Mouse (Mus musculus): ENCODE data around the gene Gipr. TPM values are rescaled to one million over a fixed set of nuclear protein-coding genes. Genes with fewer than 3 reads are reported as not detected.
A peak's percentile ranks its signal among the peaks of the same experiment; 100 is the strongest.
"Not testable (repeated sequence)": the region's sequence is repeated elsewhere in the genome, so short reads cannot be mapped to it uniquely, and the experiment has no call there.

Gipr gene
- total RNA-seq, 1 experiment from 2014 or later, result 0.27 TPM

DNA sequence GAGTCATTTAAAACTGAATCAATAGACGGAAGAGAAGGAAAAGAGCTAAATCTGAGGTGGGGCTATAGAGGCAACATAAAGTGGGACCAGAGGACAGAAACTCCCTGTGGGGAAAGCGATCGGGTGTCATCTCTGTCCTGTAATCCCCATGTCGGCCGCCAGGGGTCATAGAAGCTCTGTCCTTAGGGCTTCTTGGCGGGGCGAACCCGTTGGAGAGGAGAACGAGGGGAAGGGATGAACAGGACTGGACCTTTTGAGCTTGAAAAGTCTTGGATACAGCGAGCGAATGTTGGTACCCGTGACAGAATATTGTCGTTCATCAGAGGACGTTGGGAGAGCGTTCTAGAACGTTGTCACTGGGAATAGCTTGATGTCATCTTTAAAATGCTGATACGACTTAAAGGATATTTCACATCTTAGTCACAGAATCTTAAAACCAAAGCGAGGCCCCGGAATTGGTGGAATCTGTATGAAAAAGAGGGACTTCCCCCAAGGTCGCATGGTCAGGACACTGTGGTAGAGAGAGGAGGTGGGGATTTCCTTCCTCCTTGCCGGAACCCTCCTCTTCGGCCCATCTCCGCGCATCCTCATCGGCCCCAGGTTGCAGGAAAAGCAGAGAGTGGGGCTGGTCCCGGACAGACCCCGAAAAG, 12.6 kb upstream of the Gipr start:
- peak; percentile 80 for DNase-seq

DNA sequence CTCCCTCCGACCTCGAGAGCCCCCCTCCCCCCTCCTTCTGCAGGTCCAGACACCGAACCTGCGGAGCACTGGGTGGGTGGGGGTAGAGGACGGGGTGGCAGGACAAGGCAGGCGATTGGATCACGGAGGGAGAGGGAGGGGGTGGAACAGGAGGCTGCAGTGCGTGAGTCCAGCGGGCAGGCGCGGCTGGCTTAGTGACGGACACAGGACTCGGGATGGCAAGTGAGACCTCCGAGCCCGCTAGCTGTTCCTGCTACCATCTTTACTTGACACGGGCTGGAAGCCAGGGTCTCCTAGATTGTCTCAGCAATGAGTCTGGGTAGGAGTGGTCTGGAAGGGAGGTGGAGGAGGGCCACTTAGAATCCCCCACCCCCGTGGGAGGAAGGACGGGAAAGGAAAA, 12.1 kb upstream of the Gipr start:
- no peak for DNase-seq

DNA sequence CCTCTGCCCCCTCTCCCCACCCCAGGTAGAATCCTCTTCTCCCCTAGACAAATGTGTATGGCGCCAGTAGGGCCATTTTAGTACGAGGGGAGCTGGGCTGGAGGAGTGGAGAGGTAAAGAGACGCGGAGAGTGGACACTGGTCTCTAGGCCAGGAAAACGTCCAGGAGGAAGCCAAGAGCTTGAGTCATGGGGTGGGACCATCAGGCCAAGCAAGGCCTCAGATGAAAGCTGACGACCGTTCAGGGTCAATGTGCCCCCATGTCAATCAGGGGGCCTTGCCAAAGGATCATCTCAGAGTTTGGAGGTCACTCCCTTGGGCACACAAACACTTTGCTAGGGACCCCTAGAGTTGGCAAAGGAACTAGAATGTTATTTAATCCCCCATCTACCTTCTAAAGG, 11.3 kb upstream of the Gipr start:
- no peak for DNase-seq

DNA sequence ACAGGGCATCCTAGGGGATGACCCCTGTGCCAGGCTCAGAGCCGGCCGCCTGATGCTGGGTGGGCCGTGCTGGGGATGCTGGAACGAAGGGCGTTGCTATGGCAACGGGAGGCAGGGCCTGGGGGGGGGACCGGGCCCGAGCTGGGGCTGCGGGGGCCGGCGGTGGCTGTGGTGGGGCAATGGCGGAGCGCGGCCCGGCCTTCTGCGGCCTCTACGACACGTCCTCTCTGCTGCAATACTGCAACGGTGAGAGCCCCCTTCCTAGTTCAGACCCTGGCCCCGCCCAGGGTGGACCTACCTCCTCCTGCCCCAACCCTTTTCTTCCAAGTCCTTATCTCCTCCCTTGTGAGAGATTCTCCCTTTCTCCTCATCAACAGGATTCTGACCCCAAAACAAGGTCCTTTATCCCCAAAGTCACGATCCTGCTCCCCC, 10.6 kb upstream of the Gipr start:
- no peak for DNase-seq

DNA sequence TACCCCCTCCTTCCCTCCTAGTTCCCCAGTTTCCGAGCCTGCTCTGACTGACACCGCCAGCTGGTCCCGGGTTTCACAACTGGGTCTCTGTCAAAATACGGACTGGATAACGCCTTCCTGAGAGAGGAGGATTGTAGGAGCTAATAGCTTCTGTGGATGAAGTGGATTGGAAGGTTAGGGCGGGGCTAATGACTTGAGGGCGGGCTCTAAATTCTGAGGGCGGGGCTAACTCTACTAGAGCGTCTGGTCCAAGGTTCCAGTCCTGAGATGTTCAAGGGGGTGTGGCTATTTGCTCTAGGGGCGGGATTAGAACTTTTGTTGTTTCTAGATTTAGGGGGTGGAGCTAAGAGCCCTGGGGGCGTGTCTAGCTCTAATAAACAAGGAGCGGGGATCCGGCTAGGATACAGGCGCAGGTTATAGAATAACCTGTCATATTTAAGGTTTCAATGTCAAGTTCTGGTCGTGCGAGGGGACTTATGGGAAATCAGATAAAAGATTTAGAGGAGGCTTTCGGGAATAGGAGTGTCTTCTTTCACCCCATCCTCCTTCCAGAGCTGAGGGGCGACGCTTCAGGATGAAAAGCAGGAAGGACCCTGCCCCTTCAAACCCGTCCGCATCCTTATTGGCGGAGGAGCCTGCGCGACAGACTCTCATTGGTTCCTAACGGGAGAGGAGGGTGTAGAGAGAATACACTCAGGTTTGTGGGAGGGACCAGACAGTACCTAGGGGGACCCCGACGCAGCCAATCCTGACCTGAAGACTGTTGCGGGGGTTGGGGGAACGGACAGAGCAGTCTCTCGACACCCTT, 10.0 kb upstream of the Gipr start, which contains the start of gene Eml2:
Gene Eml2, plus strand, starts transcription at position 714 of the 808 bp plus-strand sequence.
- no peak for DNase-seq

DNA sequence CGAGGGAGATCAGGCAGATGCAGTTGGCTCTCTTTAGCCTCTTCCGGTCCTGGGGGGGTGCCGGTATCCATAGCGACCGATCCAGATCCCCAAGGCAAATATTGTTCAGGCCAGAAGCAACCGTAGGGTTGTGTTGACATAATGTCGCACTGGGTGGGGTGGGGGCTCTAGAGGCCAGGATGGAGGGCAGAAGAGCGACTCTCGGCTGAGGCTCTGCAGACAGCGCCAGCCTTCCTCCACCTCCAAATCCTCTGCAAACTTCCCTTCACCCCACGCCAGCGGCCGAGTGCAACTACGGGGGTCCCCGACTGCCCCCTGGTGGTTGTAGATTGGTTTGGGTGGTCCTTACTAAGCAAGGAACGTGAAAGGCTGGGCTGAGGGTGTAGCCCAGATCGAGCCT, 6.9 kb upstream of the Gipr start:
- peak; percentile 82 for DNase-seq

- DNase-seq, result no peak
Observed at GRCm38 (mm10) chr7:19171831-19172230, 5.9 kb upstream of the Gipr start.

GRCm38 (mm10) chr7:19170142-19170541, 4.2 kb upstream of the Gipr start:
- no peak for DNase-seq

DNA sequence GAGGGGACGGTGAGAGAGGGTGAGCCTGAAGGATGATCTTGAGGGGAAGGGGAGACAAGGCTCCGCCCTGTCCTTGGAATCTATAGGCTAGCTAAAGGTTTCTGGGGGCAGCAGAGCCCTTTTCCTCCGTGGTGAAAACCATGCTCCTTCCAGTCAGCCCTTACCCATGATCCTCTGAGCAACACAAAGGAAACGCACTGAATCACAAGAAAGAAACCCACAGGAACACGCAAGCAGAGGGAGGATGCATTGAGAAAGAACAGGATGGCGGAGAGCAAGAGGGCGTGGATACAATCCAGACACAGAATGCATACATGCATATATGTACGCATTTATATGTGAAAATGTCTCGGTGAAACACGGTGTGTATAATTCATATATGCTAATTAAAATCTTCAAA, 3.6 kb upstream of the Gipr start:
- DNase-seq, result no peak

GRCm38 (mm10) chr7:19166990-19167389, 1.1 kb upstream of the Gipr start:
- DNase-seq, result no peak

- no peak for DNase-seq
Observed at GRCm38 (mm10) chr7:19164978-19165377, 949 bp downstream of the Gipr start.

- DNase-seq, result no peak
Observed at GRCm38 (mm10) chr7:19164189-19164588, 1.7 kb downstream of the Gipr start.

GRCm38 (mm10) chr7:19163752-19164151, 2.2 kb downstream of the Gipr start:
- no peak for DNase-seq

DNA sequence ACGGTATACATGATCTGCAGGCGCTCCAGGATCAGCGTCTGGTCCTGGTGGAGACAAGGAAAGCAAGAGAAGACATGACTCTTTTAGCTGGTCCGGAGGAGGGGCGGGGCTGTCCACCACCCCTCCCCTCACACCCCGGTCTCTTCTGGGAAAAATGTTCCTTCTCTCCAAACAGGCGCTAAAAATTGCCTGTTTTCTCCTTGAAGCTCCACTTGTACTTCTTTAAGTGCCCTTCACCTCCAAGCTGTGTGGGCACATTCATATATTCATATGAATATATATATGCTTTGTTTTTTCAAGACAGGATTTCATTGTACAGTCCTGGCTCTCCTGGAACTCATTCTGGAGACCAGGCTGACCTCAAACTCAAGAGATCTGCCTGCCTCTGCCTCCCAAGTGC, 3.0 kb downstream of the Gipr start:
- DNase-seq, result no peak

GRCm38 (mm10) chr7:19160115-19160514, 5.8 kb downstream of the Gipr start:
- no peak for DNase-seq

GRCm38 (mm10) chr7:19159411-19159810, 6.5 kb downstream of the Gipr start:
- no peak for DNase-seq

DNA sequence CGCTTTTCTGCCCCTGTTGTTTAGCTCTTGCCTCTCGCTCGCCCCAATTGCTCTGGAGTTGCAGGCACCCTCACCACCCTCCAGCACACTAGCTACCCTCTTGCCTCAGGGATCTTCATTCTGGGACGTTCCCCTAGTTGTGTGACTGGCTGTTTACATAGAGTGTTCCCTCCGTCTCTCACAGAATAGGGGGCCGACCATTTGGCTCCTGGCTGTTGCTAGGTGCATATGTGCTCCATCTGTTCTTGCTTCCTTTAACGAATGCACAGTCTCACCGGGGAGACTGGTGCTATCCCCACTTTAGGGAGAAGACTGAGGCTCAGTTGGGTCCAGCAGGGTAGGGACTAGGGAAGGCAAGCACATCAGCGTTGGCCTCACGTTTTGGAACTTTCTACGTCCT, 7.3 kb downstream of the Gipr start:
- DNase-seq, result no peak

- peak; percentile 93 for DNase-seq
Observed at GRCm38 (mm10) chr7:19157160-19157800, 8.6 kb downstream of the Gipr start.

DNA sequence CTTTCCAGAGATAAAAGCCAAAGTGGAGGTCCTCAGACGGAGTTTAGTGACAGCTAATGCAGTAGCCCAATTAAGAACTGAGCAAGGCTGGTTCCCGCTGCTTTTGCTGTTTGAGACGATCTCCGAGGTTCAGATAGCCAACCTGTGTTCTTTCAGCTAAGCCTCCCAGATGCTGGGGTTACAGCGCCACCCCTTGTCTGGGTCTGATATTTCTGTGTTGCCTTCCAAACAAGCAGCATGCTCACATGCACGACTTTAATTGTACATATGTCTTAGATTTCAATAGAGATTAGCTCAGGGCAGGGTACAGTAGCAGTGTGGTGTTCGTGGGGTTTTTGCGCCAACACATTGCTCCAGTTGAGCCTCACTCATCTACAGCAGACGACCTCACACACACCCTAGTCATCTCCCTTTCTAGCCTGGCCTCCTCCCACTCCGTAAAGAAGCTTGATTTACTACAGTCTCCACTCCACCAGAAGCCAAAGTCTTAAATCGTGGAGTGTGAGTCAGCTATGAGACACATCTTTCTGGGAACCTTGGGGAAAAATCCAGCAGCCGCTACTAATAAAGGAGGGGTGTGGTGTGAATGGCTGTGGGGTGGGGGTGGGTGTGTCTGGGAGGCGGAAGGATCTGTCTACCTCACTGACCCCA, 10.0 kb downstream of the Gipr start:
- peak; percentile 51 for DNase-seq

DNA sequence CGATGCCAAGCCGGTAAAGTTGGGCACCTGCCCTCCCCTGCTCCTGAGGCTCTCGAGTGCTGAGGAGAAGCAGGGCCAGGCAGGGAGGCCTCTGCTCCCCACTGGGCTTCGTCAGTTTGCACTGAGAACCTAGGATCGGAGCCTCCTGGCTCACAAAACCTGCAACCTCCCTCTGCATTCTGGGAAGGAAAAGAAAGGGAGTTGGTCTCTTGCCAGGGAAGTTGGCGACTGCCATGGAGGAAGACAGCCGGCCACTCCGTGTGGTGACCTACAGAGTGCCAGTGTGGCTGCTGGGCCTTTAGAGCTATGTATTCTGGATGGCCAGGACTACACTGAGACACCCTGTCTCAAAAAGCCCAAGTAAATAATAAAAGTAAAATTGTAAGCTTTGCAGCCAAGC, 11.1 kb downstream of the Gipr start:
- DNase-seq, result no peak

DNA sequence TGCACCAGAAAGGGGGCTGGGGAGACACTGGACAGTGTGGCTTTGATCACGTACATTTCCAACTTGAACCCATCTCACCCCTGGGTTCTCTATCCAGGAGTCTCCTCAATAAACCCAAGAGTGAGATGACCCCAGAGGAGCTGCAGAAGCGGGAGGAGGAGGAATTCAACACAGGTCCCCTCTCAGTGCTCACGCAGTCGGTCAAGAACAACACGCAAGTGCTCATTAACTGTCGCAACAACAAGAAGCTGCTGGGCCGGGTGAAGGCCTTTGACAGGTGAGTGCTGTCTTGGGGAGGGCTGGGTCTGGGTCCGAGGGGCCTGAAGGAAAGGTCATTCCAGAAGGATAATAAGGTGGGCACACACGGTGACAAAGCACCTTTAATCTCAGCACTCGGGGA, 14.8 kb downstream of the Gipr start:
- DNase-seq, result not testable (repeated sequence)

GRCm38 (mm10) chr7:19149626-19150025, 16.3 kb downstream of the Gipr start, which contains the start of gene Snrpd2:
Gene Snrpd2 (plus strand): TSS chr7:19149722.
- DNase-seq, result peak; percentile 98
